Mouse (Mus musculus) C2C12 (cell line): ENCODE measurements around the gene Gm20388.

Experiments used
- CTCF ChIP-seq: IDR thresholded peaks from one replicate; pipeline ENCODE4 v1.5.1; 2011; ENCODE audit not compliant: control insufficient read depth, insufficient read depth, insufficient read length
- MAX ChIP-seq: IDR thresholded peaks from one replicate; pipeline ENCODE4 v1.6.1; 2011; ENCODE audit warnings: mild to moderate bottlenecking, control low read depth
- USF1 ChIP-seq: IDR thresholded peaks from one replicate; pipeline ENCODE4 v1.6.1; 2011; ENCODE audit warnings: low read depth, mild to moderate bottlenecking, control low read depth, moderate library complexity

GRCm38 (mm10) chr8:121588750-121589149 is 1678.1 kb downstream of the Gm20388 start:
- TF ChIP-seq USF1 (no peak), MAX (no peak), CTCF (no peak)
